Mouse (Mus musculus) left cerebral cortex, postnatal 4 days (tissue): ENCODE measurements around the gene Setd1b. TPM values are rescaled to one million over a fixed set of nuclear protein-coding genes. Genes with fewer than 3 reads are reported as not detected.

Experiments
- DNase-seq: peaks from one replicate; pipeline ENCODE4 v3.0.0-alpha.2; 2022
- intact Hi-C: fragments of 180-260 bp; cut with DNase I; formaldehyde crosslinking; loops from one replicate; pipeline ENCODE4 v1.15.1; 2025
- total RNA-seq, 2 experiments: library from RNA; stranded (reverse); gene quantifications; 2 replicates each; pipeline ENCODE4 v1.2.3; 2021

Gene Setd1b
- total RNA-seq, 2 experiments from 2014 or later, result 38.5 to 43.9 TPM

DNA sequence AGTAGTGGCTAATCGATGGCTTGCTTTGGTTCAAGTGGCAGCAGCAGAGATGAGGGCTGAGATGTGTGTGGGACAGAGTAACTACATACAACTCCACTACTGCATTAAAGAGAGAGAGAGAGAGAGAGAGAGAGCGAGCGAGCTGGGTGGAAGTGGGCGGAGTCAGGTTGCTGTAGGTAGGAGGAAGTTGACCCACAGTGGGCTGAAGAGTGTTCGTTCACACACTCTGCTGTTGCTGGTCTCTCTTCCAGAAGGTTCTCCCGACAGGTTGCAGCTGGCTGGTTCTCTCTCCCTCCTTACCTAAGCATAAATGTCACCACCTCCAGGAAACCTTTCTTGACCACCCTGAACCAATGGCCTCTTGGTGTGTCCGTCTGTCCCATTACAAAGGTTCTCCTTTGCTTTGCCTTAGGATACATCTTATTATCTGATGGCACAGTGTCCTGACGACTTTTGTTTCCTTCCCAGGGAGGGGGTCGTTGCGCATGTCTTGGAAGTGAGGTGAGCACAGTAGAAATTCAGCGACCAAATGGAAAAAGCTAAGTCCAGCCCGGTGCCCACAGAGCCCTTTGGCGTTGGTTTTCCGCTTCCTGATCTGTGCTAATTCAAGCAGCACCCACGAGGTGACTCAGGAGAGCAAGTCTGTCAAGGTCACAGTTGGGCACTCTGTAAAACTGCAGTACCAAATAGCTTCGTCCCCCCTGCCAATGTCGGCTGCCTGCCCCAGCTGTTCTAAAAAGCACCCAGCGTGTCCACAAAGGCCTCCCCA lies 16.2 kb upstream of the Setd1b start:
- intact Hi-C loops, result no loop called here
- no peak for DNase-seq

- intact Hi-C loops, result no loop called here
- DNase-seq, result no peak
Measured at GRCm38 (mm10) chr5:123127031-123127430, 15.0 kb upstream of the Setd1b start.

- no peak for DNase-seq
- intact Hi-C loops, result no loop called here
Measured at GRCm38 (mm10) chr5:123128426-123129169, 13.4 kb upstream of the Setd1b start.

GRCm38 (mm10) chr5:123129170-123129757 lies 12.7 kb upstream of the Setd1b start:
- no peak for DNase-seq
- intact Hi-C loops, result no loop called here

DNA sequence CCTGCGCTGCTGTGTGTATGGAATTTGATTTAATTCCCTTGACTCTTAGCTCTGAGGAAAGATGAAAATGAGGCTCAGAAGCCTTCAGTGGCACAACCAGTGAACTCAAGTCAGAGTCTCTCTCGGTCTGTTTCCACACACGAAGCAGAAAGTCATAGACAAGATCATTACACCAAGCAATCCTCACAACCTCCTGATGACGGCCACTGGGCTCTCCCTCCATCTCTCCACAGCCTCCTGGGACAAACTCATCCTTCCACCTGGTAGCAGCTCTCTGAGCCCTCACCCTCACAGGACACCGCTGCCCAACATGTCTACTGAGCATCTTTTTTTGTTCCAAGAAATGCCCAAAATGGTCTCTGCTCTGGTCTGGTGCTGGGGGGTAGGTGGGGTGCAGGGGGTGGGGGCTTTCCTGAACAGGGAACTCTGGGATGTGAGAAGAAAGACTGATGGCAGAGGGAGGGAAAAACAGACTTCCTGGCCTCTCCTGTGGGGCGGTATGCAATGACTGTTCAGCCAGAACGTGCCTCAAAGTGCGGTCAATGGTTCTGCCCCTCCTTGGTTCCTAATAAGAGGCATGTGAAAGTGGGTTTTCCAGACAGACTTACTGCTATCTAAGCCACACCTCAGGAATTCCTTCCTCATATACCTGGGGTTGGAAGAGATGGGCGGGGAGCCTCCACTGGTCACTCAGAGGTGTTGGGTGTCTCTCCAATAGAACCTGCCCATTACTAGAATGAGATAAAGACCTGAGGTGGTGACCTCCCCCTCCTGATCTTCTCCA lies 11.8 kb upstream of the Setd1b start:
- no peak for DNase-seq
- intact Hi-C loops, result no loop called here

- intact Hi-C loops, result no loop called here
Measured at GRCm38 (mm10) chr5:123130814-123131148, 11.2 kb upstream of the Setd1b start.

GRCm38 (mm10) chr5:123132308-123133071 lies 9.5 kb upstream of the Setd1b start, which contains the start of gene Rhof:
Gene Rhof, minus strand, starts transcription at chr5:123132692.
- intact Hi-C loops, result no loop called here
- DNase-seq, result peak; percentile 88

More at GRCm38 (mm10) chr5:123130814-123131148, 11.2 kb upstream of the Setd1b start:
- no peak for DNase-seq

GRCm38 (mm10) chr5:123133083-123133783 lies 8.8 kb upstream of the Setd1b start:
- intact Hi-C loops, result no loop called here
- peak; percentile 83 for DNase-seq

DNA sequence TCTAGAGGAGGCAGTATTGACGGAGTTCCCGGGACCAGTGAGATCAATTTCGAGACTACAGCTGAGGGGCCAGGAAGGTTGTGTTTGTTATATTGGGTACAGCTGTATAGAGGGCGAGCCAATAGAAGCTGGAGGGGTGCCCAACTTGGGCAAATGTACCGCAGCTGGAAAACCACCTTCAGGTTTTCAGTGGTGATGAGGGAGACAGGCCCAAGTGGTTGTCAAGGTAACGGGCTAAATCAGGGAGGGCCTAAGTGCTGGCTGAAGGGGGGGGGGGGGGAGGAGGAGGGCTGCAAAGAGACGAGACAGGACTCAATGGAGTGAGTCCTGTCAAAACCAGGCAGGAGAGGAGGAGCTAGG lies 8.2 kb upstream of the Setd1b start:
- DNase-seq, result no peak
- intact Hi-C loops, result no loop called here

- intact Hi-C loops, result no loop called here
- peak; percentile 84 for DNase-seq
Measured at GRCm38 (mm10) chr5:123134186-123134874, 7.7 kb upstream of the Setd1b start.

- no peak for DNase-seq
- intact Hi-C loops, result no loop called here
Measured at GRCm38 (mm10) chr5:123134875-123135382, 7.1 kb upstream of the Setd1b start.

DNA sequence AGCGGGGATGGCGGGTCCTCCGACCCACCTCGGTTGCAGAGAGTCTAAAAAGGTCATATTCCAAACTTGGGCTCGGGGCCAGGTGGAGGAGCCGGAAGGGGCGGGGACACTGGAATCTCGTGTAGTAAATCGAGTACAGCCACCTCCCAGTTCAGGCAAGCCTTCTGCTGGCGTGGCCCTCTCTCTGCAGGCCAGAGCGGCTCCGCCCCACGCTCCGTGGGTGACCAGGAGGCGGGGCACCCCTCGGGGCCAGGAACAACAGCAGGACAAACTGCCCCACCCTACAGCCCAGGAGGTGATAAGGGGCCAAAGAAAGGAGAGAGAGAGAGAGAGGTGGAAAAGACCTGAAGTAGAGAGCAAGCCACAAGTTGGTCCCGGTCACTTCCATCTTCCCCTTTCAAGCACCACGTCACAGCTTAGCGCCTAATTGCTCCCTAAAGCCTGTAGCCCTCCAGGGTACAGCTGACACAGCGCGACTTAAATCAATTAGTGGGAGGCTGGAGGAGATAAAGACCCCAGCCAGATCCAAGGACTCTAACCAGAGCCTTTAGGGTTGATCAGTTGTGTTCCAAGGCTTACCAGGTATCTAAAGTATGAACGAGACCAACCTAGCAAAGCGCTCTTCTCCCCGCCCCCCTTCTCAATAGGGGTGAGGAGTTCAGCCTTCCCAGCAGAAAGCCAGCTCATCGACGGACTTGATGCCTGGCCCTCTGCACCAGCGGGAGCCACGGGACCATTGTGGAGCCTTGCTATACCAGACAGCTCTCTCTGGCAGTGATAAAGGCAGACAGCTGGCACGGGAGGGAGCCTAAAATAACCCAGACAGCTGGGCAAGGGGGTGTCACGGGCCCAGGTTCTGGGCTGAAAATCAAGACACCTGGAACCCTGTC lies 6.3 kb upstream of the Setd1b start:
- DNase-seq, result peak; percentile 86
- intact Hi-C loops, result no loop called here

GRCm38 (mm10) chr5:123136361-123137043 lies 5.5 kb upstream of the Setd1b start:
- peak; percentile 89 for DNase-seq
- intact Hi-C loops, result no loop called here

DNA sequence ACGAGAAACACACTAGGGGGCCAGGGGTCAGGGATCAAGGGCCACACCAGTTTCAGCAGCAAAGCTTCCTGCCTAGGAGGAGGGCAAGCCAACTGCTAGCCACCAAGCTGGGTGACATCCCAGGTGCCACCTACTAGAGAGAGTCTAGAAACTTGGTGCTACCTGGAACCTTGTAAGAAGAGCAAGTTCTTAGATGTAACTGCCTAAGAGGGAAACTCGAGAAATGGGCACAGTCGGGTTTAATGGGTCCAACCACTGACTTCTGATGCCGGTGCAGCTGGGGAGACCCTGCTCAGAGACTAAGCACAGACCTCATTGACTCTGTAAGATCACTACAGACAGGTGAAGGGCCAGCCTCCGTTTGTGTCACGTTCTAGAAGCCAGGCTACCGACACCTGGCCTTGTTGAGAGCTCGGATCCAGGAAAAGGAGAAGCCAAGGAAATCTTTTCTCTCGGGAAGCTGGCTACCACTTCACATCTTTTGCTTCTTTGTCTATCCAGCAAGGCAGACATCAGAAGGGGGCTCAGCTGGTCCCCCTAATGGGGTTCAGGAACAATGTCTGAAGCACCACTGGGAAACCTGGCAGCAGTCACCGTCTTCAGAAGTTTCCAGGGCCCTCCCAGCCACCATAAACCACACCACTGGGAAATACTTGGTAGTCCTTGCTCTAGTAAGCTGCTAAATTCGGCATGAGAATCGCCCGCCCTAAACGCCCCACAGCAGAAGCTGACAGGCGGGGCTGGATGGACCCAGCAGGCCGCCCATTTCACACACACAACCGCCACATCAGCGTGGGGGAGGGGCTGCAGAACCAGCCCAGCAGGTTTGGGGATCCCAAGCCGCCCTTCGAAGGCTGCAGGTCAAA lies 4.7 kb upstream of the Setd1b start:
- DNase-seq, result peak; percentile 86
- intact Hi-C loops, result no loop called here

- no peak for DNase-seq
- intact Hi-C loops, result no loop called here
Measured at GRCm38 (mm10) chr5:123137910-123138229, 4.1 kb upstream of the Setd1b start.

- intact Hi-C loops, result no loop called here
- DNase-seq, result peak; percentile 73
Measured at GRCm38 (mm10) chr5:123138230-123138911, 3.6 kb upstream of the Setd1b start.
